Mouse (Mus musculus) lung, embryonic 15.5 days (tissue): ENCODE data around the gene Comt. TPM values are rescaled to one million over a fixed set of nuclear protein-coding genes. Genes with fewer than 3 reads are reported as not detected.

Source experiments
- ATAC-seq: fragments of 200-750 bp; cut with Nextera tagmentation; 2 replicates; pipeline ENCODE4 v1.8.0; 2017; ENCODE audit warnings: moderate number of reproducible peaks, borderline replicate concordance; ENCODE audit not compliant: low FRiP score, low TSS enrichment; ENCODE audit errors: extremely low read depth
- H3K27ac ChIP-seq: fragments of 300-500 bp; sonication (generic); 2 replicates; pipeline ENCODE4 v1.5.1; 2015; ENCODE audit warnings: moderate library complexity, mild to moderate bottlenecking, inconsistent platforms
- H3K27me3 ChIP-seq: fragments of 300-500 bp; sonication (generic); 2 replicates; pipeline ENCODE4 v1.6.1; 2015; ENCODE audit warnings: inconsistent platforms
- H3K36me3 ChIP-seq: fragments of 300-500 bp; sonication (generic); 2 replicates; pipeline ENCODE4 v1.6.1; 2015; ENCODE audit warnings: inconsistent platforms
- H3K4me1 ChIP-seq: fragments of 300-500 bp; sonication (generic); 2 replicates; pipeline ENCODE4 v1.6.1; 2015; ENCODE audit warnings: inconsistent platforms
- H3K4me2 ChIP-seq: fragments of 300-500 bp; sonication (generic); 2 replicates; pipeline ENCODE4 v1.6.1; 2015; ENCODE audit warnings: inconsistent platforms, mild to moderate bottlenecking, moderate library complexity
- H3K4me3 ChIP-seq: fragments of 300-500 bp; sonication (generic); 2 replicates; pipeline ENCODE4 v1.5.1; 2015; ENCODE audit warnings: mild to moderate bottlenecking, inconsistent platforms
- H3K9ac ChIP-seq: fragments of 300-500 bp; sonication (generic); 2 replicates; pipeline ENCODE4 v1.6.1; 2015; ENCODE audit warnings: inconsistent platforms
- H3K9me3 ChIP-seq: fragments of 300-500 bp; sonication (generic); 2 replicates; pipeline ENCODE4 v1.6.1; 2016; ENCODE audit warnings: inconsistent platforms
- WGBS: fragments of 180-500 bp; shearing (Covaris S2); methylation state at CpG from one replicate; pipeline ENCODE4 v1.1.7; 2015; 5-methylcytosine and 5-hydroxymethylcytosine counted together
- polyA plus RNA-seq: library from polyadenylated mRNA; unstranded; fragments of >200 nt; fragmentation: Nextera tagmentation; extraction: Ambion mirVana; gene quantifications from 2 replicates; pipeline ENCODE4 v1.2.1, GENCODE M21; 2015

Comt gene
- polyA plus RNA-seq, 1 experiment from 2014 or later: 122 TPM

GRCm38 (mm10) chr16:18406293-18406692 is 20.4 kb downstream of the Comt start:
- 9% methylated on average over 2 of the region's 2 CpGs for WGBS
- ATAC-seq: peak; percentile 24; the same call in 1 of the 2 replicates
- Histone ChIP-seq H3K4me2 (no peak overlapping the region), H3K9ac (no peak overlapping the region), H3K4me1 (peaks cover 22% of the 10 kb centered on the region; the same call in 1 of the 2 replicates), H3K9me3 (no peaks in the 10 kb centered on the region), H3K36me3 (peaks cover 38% of the 10 kb centered on the region), H3K27ac (no peak overlapping the region), H3K4me3 (no peak overlapping the region), H3K27me3 (no peaks in the 10 kb centered on the region)

DNA sequence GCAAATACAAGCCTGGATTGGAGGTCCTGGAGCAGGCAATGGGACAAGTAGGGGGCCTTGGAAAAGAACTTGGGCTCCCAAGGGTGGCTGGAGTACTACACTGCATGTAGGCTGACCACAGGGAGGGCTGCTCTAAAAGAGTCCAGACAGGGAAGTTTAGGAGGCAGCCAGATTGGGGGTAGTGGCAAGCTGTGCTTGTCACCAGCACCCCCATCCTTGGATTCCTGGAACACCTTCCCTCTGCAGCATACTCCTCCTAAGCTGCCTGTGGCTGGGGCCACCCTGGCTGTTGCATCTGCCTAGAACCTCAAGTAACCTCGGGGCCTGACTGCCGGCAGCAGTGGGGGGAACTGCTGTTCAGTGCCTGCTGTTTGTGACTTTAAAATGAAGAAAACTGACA is 20.8 kb downstream of the Comt start:
- no peaks in the 10 kb centered on the region for H3K27me3 ChIP-seq
- ATAC-seq: no peak
- peaks cover 26% of the 10 kb centered on the region for H3K4me1 ChIP-seq
- H3K9ac ChIP-seq: no peak overlapping the region
- peaks cover 37% of the 10 kb centered on the region for H3K36me3 ChIP-seq
- H3K4me3 ChIP-seq: no peak overlapping the region
- 60% methylated on average over 2 of the region's 2 CpGs for WGBS
- peak overlapping the region; percentile 44; the same call in 1 of the 2 replicates for H3K27ac ChIP-seq
- no peaks in the 10 kb centered on the region for H3K9me3 ChIP-seq
- H3K4me2 ChIP-seq: no peak overlapping the region

GRCm38 (mm10) chr16:18405091-18405854 is 21.4 kb downstream of the Comt start:
- Histone ChIP-seq H3K36me3 (peaks cover 34% of the 10 kb centered on the region), H3K4me2 (no peak overlapping the region), H3K27me3 (no peaks in the 10 kb centered on the region), H3K27ac (peak overlapping the region; percentile 44; the same call in 1 of the 2 replicates), H3K4me1 (peaks cover 32% of the 10 kb centered on the region), H3K9ac (no peak overlapping the region), H3K4me3 (no peak overlapping the region), H3K9me3 (no peaks in the 10 kb centered on the region)
- no peak for ATAC-seq
- 75% methylated on average over 13 of the region's 13 CpGs for WGBS

- no peak overlapping the region for H3K9ac ChIP-seq
- no peak for ATAC-seq
- H3K4me1 ChIP-seq: peaks cover 37% of the 10 kb centered on the region
- H3K27ac ChIP-seq: no peak overlapping the region
- no peak overlapping the region for H3K4me3 ChIP-seq
- H3K4me2 ChIP-seq: no peak overlapping the region
- no peaks in the 10 kb centered on the region for H3K9me3 ChIP-seq
- WGBS: 83% methylated on average over 12 of the region's 12 CpGs
- H3K36me3 ChIP-seq: peaks cover 39% of the 10 kb centered on the region
- H3K27me3 ChIP-seq: no peaks in the 10 kb centered on the region
These were observed 23.4 kb downstream of the Comt start for GRCm38 (mm10) chr16:18403285-18403684.

- Histone ChIP-seq H3K9ac (no peak overlapping the region), H3K27ac (peak overlapping the region; percentile 75)
- WGBS: 39% methylated on average over 7 of the region's 7 CpGs
These were observed 26.0 kb downstream of the Comt start for GRCm38 (mm10) chr16:18400472-18401216.

GRCm38 (mm10) chr16:18400028-18400427 is 26.6 kb downstream of the Comt start:
- ATAC-seq: no peak
- 62% methylated on average over 9 of the region's 9 CpGs for WGBS
- no peak overlapping the region for H3K4me2 ChIP-seq
- no peak overlapping the region for H3K4me3 ChIP-seq
- H3K9ac ChIP-seq: no peak overlapping the region
- no peaks in the 10 kb centered on the region for H3K9me3 ChIP-seq
- no peaks in the 10 kb centered on the region for H3K27me3 ChIP-seq
- H3K4me1 ChIP-seq: peaks cover 30% of the 10 kb centered on the region
- peak overlapping the region; percentile 75 for H3K27ac ChIP-seq
- peaks cover 44% of the 10 kb centered on the region for H3K36me3 ChIP-seq

More at GRCm38 (mm10) chr16:18400472-18401216, 26.0 kb downstream of the Comt start:
- Histone ChIP-seq H3K4me2 (no peak overlapping the region), H3K4me1 (peaks cover 30% of the 10 kb centered on the region), H3K4me3 (no peak overlapping the region), H3K36me3 (peaks cover 45% of the 10 kb centered on the region), H3K9me3 (no peaks in the 10 kb centered on the region), H3K27me3 (no peaks in the 10 kb centered on the region)
- peak; percentile 72 for ATAC-seq

GRCm38 (mm10) chr16:18396791-18397621 is 29.6 kb downstream of the Comt start:
- no peak overlapping the region for H3K4me2 ChIP-seq
- no peaks in the 10 kb centered on the region for H3K9me3 ChIP-seq
- no peak overlapping the region for H3K27ac ChIP-seq
- no peak overlapping the region for H3K9ac ChIP-seq
- 94% methylated on average over 27 of the region's 27 CpGs for WGBS
- H3K36me3 ChIP-seq: peaks cover 23% of the 10 kb centered on the region
- ATAC-seq: no peak
- H3K4me1 ChIP-seq: peaks cover 52% of the 10 kb centered on the region
- no peak overlapping the region for H3K4me3 ChIP-seq
- H3K27me3 ChIP-seq: no peaks in the 10 kb centered on the region

GRCm38 (mm10) chr16:18396201-18396600 is 30.5 kb downstream of the Comt start:
- H3K4me1 ChIP-seq: peaks cover 52% of the 10 kb centered on the region
- no peak overlapping the region for H3K9ac ChIP-seq
- H3K4me2 ChIP-seq: no peak overlapping the region
- WGBS: 26% methylated on average over 2 of the region's 2 CpGs
- no peaks in the 10 kb centered on the region for H3K9me3 ChIP-seq
- peaks cover 23% of the 10 kb centered on the region for H3K36me3 ChIP-seq
- H3K4me3 ChIP-seq: no peak overlapping the region
- no peaks in the 10 kb centered on the region for H3K27me3 ChIP-seq
- no peak for ATAC-seq
- peak overlapping the region; percentile 74 for H3K27ac ChIP-seq

DNA sequence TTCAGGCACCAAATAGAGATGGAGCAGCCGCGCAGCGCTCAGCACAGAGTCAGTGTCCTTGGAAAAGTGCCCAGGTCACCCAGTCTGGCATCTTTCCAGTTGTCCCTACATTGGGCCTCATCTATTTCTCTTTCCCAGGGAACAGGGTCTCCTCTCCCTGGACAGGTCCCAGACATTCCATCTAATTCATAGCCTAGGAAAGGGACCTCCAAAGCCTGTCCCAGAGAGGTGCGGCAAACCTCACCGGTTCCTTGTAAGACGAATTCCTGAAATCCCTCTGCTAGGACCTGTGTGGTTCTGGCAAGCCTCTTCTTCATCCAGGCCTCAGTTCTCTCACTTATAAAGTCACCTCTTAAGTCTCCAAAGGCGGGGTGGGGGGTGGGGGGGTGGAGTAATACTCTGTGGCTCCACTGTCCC is 31.0 kb downstream of the Comt start:
- 0 out of 2 replicates have a peak, but pooled peaks have one; percentile 2 for ATAC-seq
- Histone ChIP-seq H3K9me3 (no peaks in the 10 kb centered on the region), H3K36me3 (peaks cover 23% of the 10 kb centered on the region), H3K4me2 (0 out of 2 replicates have a peak overlapping the region, but pooled peaks have one; percentile 2), H3K4me1 (peaks cover 46% of the 10 kb centered on the region), H3K27ac (peak overlapping the region; percentile 74), H3K9ac (no peak overlapping the region), H3K4me3 (no peak overlapping the region), H3K27me3 (no peaks in the 10 kb centered on the region)
- whole genome bisulfite sequencing: 26% methylated on average over 6 of the region's 7 CpGs

- no peak overlapping the region for H3K4me3 ChIP-seq
- no peaks in the 10 kb centered on the region for H3K9me3 ChIP-seq
- H3K27ac ChIP-seq: peak overlapping the region; percentile 74
- peaks cover 23% of the 10 kb centered on the region for H3K36me3 ChIP-seq
- no peak overlapping the region for H3K9ac ChIP-seq
- WGBS: 19% methylated on average over 11 of the region's 11 CpGs
- H3K4me1 ChIP-seq: peaks cover 40% of the 10 kb centered on the region
- peak; percentile 4; the same call in 1 of the 2 replicates for ATAC-seq
- no peaks in the 10 kb centered on the region for H3K27me3 ChIP-seq
- peak overlapping the region; percentile 2; the same call in 1 of the 2 replicates for H3K4me2 ChIP-seq
These were observed 31.7 kb downstream of the Comt start for GRCm38 (mm10) chr16:18394777-18395619.

GRCm38 (mm10) chr16:18394056-18394455 is 32.6 kb downstream of the Comt start:
- H3K4me3 ChIP-seq: no peak overlapping the region
- peaks cover 19% of the 10 kb centered on the region for H3K36me3 ChIP-seq
- ATAC-seq: no peak
- no peaks in the 10 kb centered on the region for H3K27me3 ChIP-seq
- peak overlapping the region; percentile 95 for H3K4me2 ChIP-seq
- H3K27ac ChIP-seq: no peak overlapping the region
- H3K4me1 ChIP-seq: peaks cover 41% of the 10 kb centered on the region
- 70% methylated on average over 3 of the region's 3 CpGs for WGBS
- no peaks in the 10 kb centered on the region for H3K9me3 ChIP-seq
- no peak overlapping the region for H3K9ac ChIP-seq
